26 mouse cellular contexts compared by ENCODE assay signal in the genomic region with DNA sequence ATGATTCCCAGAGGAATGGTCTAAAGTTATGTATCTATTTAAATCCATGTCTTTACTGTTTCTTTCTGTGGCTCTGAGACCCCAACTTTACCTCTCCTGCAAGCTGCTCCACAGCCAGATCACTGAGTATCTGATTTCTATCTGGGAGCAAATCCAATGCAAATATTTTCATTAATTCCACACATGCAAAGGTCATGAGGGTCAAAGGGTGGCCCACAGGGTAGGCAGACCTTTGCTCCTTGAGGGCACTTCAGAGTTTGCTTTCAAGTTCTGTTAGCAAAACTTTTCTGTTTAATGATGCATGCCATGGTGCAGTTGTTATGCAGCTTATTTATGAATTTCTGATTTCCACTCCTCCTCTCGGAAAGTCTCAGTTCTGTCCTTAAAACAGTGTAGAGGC.
DNase-seq lines count a peak whose midpoint lies in the region; ATAC-seq and TF ChIP-seq lines count a peak whose summit lies in the region.
"Had no signal": no experiment of that assay in that cellular context is flagged by ENCODE, and none has a peak within 500 bp of the region (broad histone marks: within the 10 kb centered on the region; RNA-seq: fewer than 3 reads in every experiment).

No protein-coding gene starts in this region.

- no peak overlapping the region for H3K27ac ChIP-seq in liver, adult 2 months (replicated peaks; ENCODE audit: insufficient read depth, low read depth, low read length)
- no peak overlapping the region for H3K27ac ChIP-seq in liver, embryonic 11.5 days (ENCODE audit: low read depth, low read length)
- no peak overlapping the region for H3K27ac ChIP-seq in forebrain, embryonic 15.5 days (replicated peaks)
- H3K27ac ChIP-seq: embryonic facial prominence, embryonic 13.5 days; heart, embryonic 13.5 days; hindbrain, embryonic 12.5 days; kidney, postnatal 0 days; limb, embryonic 13.5 days had no signal

- WGBS in liver, adult 2 months: 29% methylated on average over 1 of the region's 1 CpGs
- WGBS in liver, embryonic 11.5 days: 90% methylated on average over 1 of the region's 1 CpGs
- 90% methylated on average over 1 of the region's 1 CpGs for WGBS in forebrain, embryonic 15.5 days

- H3K4me3 ChIP-seq in liver, adult 2 months (ENCODE audit: insufficient read depth, low read depth, low read length): no peak overlapping the region
- no peak overlapping the region for H3K4me3 ChIP-seq in liver, embryonic 11.5 days (ENCODE audit: low read depth, low read length)
- H3K4me3 ChIP-seq in forebrain, embryonic 15.5 days: no peak overlapping the region
- H3K4me3 ChIP-seq: embryonic facial prominence, embryonic 13.5 days; heart, embryonic 13.5 days; hindbrain, embryonic 12.5 days; limb, embryonic 13.5 days had no signal

- no peak for ATAC-seq in liver, embryonic 11.5 days (replicated peaks; ENCODE audit: low FRiP score)
- ATAC-seq in forebrain, embryonic 15.5 days (replicated peaks): no peak
- ATAC-seq: activated CD4-positive, CD25-positive, alpha-beta regulatory T cell, adult 4 months; forebrain, embryonic 14.5 days had no signal

- no peak for TF ChIP-seq POLR2A in liver, adult 2 months (IDR thresholded peaks at IDR 0.05; ENCODE audit: extremely low read depth, insufficient read depth, low read length)

- H3K36me3 ChIP-seq in liver, adult 2 months (ENCODE audit: control insufficient read depth, insufficient read depth, low read length): no peaks in the 10 kb centered on the region
- no peaks in the 10 kb centered on the region for H3K36me3 ChIP-seq in liver, embryonic 11.5 days (ENCODE audit: control insufficient read depth, insufficient read depth, low read length)
- no peaks in the 10 kb centered on the region for H3K36me3 ChIP-seq in forebrain, embryonic 15.5 days
- H3K36me3 ChIP-seq: embryonic facial prominence, embryonic 13.5 days; heart, embryonic 13.5 days; hindbrain, embryonic 12.5 days; limb, embryonic 13.5 days had no signal

- peak; percentile 90 for DNase-seq in liver, adult 2 months (ENCODE audit: extremely low read depth, low read depth, low spot score)
- no peak for DNase-seq in liver, embryonic 11.5 days (ENCODE audit: low spot score)
- DNase-seq in embryo, embryonic 11 days: peak; percentile 38
- peak; percentile 27 to 33 for DNase-seq in kidney, adult 8-10 months
- peak; percentile 23 for DNase-seq in mesoderm, embryonic 11.5 days (ENCODE audit: low read depth, low spot score)
- no peak for DNase-seq in cerebellum, postnatal 36 days
- DNase-seq: adrenal gland, postnatal 10 days; B cell, adult 2 months; cerebellum, adult 18-20 months; cerebellum, postnatal 14 days; gastrocnemius, postnatal 14 days; heart, adult 11 months; heart, postnatal 14 days; lung, adult 18-20 months; lung, postnatal 10 days; thymus, adult 18-20 months; thymus, postnatal 36 days had no signal

- TF ChIP-seq CTCF in liver, adult 2 months (IDR thresholded peaks at IDR 0.05; ENCODE audit: low read depth, low read length): no peak

- H3K4me1 ChIP-seq in liver, adult 2 months (ENCODE audit: control insufficient read depth, insufficient read depth, low read length): peaks cover 10% of the 10 kb centered on the region; the same call in 1 of the 2 replicates
- no peaks in the 10 kb centered on the region for H3K4me1 ChIP-seq in liver, embryonic 11.5 days (replicated peaks; ENCODE audit: control insufficient read depth, insufficient read depth, low read length)
- H3K4me1 ChIP-seq in forebrain, embryonic 15.5 days: no peaks in the 10 kb centered on the region

- H3K9ac ChIP-seq in liver, adult 2 months (ENCODE audit: low read depth, low read length): no peak overlapping the region
- no peak overlapping the region for H3K9ac ChIP-seq in liver, embryonic 11.5 days (ENCODE audit: low read depth, low read length)
- no peak overlapping the region for H3K9ac ChIP-seq in forebrain, embryonic 15.5 days (replicated peaks)
- H3K9ac ChIP-seq: embryonic facial prominence, embryonic 13.5 days; heart, embryonic 13.5 days; hindbrain, embryonic 12.5 days; limb, embryonic 13.5 days had no signal

- no peaks in the 10 kb centered on the region for H3K9me3 ChIP-seq in liver, embryonic 11.5 days (ENCODE audit: control insufficient read depth, low read length)
- H3K9me3 ChIP-seq in forebrain, embryonic 15.5 days: no peaks in the 10 kb centered on the region
- H3K9me3 ChIP-seq: embryonic facial prominence, embryonic 13.5 days; heart, embryonic 13.5 days; hindbrain, embryonic 12.5 days; limb, embryonic 13.5 days had no signal

- H3K27me3 ChIP-seq in liver, adult 2 months (ENCODE audit: control insufficient read depth, insufficient read depth, low read length): no peaks in the 10 kb centered on the region
- no peaks in the 10 kb centered on the region for H3K27me3 ChIP-seq in liver, embryonic 11.5 days (replicated peaks; ENCODE audit: control insufficient read depth, insufficient read depth, low read length)
- H3K27me3 ChIP-seq in forebrain, embryonic 15.5 days: no peaks in the 10 kb centered on the region
- H3K27me3 ChIP-seq: embryonic facial prominence, embryonic 13.5 days; heart, embryonic 13.5 days; hindbrain, embryonic 12.5 days; limb, embryonic 13.5 days had no signal

- no peak overlapping the region for H3K4me2 ChIP-seq in liver, embryonic 11.5 days
- H3K4me2 ChIP-seq in forebrain, embryonic 15.5 days (replicated peaks): no peak overlapping the region
- H3K4me2 ChIP-seq: embryonic facial prominence, embryonic 13.5 days; heart, embryonic 13.5 days; hindbrain, embryonic 12.5 days; limb, embryonic 13.5 days; midbrain, embryonic 11.5 days had no signal

- no peaks in the 10 kb centered on the region for H3K79me2 ChIP-seq in liver, adult 2 months (ENCODE audit: control insufficient read depth, insufficient read depth, low read length)

Comparison
In these comparisons a context has a peak if more than half of its experiments do, and no peak if none do; other contexts are left out.
1. DNase-seq: peak in liver, adult 2 months (single experiment), embryo, embryonic 11 days (single experiment), kidney, adult 8-10 months (2 of 2) and mesoderm, embryonic 11.5 days (single experiment); none in liver, embryonic 11.5 days (single experiment) and cerebellum, postnatal 36 days (0 of 2).